Mouse (Mus musculus) adrenal gland, postnatal 4 days (tissue): Measurements from ENCODE around the gene Slc35c2. TPM values are rescaled to one million over a fixed set of nuclear protein-coding genes. Genes with fewer than 3 reads are reported as not detected.

Experiments
- DNase-seq, 2 experiments: peaks; one replicate each; pipeline ENCODE4 v3.0.0; 2021 to 2022; ENCODE audit warnings: low spot score in 2 of 2, mixed read lengths in 2 of 2
- total RNA-seq, 2 experiments: library from RNA; stranded (reverse); gene quantifications; 2 replicates each; pipeline ENCODE4 v1.2.3; 2021

The Slc35c2 gene
- total RNA-seq, 2 experiments from 2014 or later: 48.2 to 48.7 TPM

DNA sequence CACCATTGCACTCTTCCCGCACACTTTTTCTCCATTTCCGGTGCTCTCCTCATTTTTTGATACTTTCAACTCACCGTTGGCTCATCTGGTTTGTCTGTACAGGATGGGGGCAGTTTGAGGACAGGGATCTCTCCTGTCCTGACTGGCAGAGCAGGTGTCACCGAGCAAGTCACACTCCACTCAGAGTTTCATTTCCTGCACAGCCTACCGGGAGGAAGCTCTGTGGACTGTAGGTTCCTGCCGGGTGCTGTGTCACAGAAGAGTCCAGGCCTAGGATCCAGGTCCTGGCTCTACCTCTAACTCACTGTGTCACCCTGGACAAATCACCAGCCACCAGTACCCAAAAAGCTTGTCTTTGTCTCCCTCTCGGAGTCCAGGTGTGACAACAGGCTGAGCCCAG is 45.9 kb downstream of the Slc35c2 start:
- no peak for DNase-seq

DNA sequence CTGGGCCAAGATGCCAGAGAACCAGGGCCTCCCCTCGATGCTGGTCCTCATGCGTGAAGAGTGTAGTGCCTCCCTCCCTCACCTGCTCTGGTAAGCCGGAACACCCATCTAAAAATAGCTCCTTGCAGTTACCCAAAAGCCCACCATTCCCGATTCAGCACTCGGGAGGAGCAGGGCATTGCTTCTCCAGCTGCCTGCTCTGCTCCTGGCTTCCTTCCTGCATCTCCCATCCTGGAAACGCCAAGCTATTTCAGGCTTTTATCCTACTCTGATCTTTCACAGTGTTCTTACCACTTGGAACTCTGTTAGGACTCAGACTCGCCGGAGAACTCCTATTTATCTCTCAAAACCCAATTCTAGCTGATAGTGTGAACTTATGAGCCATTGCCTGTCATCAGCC is 47.3 kb downstream of the Slc35c2 start:
- no peak for DNase-seq

DNA sequence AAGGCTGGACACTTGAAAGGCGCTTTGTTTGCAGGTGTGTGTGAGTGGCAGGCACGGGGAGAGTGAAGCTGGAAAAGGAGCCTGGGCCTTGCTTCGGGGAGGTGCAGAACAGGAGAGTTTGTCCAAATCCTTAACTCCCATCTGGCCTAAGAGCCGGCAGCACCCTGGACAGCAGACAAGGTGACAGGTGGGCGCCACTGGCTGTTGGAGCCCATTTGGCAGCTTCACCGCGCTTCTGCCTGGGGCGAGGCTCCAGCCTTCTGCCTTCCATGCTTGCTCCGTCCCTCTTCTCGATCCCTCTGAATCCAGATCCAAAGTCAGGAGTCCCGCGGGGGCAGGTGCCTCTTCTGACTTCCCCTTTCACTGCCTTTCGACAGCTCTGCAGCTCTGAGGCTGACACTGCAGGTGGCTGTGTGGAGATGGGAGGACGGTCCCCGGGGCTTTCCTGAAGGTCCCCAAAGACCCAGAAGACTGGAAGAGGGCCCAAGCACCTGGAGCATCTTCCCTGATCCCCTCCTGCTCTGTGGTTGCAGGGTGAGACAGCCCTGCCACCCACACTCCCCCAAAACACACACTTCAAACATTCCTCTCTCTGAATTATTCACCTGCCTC is 48.0 kb downstream of the Slc35c2 start:
- no peak for DNase-seq

DNA sequence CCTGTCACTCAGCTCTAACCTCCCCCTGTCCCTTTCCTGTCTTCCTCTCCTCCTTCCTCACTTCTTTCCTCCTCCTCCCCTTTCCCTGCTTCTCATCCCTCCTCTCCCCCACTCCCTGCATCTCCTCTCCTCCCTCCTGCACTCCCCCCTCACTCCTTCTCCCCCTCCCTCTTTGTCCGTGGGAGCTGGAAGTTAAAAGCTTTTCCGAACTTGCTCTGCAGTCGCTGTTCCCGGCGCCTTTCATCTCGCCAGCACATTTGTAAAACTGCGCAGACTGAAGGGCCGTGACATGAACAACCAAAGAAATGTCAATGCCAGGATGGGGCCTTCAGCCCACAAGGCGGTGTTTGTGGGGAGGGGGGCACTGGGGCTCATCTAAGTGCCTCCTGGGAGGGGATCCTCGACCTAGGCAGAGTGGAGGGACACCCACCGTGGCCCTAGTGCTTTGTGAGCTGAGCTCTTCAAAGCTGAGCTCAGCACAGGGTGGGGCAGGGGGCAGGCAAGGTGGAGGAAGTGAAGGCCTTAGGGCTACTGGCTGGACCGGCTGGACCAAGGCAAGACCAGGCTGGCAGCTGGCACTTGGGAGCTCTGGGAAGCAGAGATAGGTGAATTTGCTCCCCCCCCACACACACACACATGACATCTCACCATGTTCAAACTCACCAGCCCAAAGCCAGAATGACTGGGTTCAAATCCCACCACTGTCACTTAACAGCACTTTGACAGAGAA is 49.1 kb downstream of the Slc35c2 start:
- no peak for DNase-seq

DNA sequence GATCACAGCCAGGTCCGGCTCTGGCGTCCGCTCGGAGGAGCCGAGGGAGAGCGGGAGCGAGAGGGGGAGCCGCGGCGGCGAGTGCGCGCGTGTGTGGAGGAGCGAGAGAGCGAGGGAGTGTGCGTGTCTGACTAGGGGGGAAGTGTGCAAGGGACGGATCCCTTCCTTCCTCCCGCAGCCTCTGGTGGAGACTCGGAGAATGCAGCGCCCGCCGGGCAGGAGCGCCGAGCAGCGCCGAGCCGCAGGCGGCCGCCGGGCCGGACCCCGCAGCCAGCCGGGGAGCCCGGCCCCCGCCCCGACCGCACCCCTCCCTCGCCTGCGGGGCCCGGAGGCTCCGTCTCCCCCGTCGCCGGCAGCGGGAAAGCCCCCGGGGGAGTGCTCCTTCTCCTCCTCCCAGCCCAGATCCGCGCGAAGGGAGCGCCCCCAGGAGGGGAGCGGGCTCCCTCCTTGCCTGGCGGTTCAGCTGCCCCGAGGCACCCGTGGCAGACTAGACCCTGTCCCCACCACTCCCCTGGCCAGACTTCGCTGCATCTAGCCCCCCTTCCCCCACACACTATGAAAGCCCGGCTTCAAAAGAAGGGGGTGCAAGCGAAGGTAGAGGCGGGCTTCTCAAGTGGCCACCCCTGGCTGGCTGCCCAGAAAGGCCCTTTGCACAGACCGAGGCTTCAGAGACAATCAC is 52.9 kb downstream of the Slc35c2 start, which contains the start of gene Cdh22:
TSS of gene Cdh22 (minus strand) at position 241 of the 679 bp plus-strand sequence.
- DNase-seq: peak; percentile 27 to 34

DNA sequence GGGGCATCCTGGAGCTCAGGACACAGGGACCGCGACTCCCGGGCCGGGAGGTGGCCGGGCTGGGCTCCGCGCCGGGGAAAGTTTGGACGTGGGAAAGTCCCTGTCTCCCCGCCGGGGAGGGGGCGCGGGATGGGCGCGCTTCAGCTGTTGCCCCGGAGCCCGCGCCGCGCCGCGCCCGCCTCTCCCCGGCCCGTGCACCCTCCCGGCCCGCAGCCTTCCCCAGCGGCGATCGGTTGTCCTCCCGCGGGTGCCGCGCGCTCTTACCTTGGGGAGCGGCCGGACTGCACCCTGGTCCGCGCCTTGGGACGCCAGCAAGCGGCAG is 53.4 kb downstream of the Slc35c2 start:
- no peak for DNase-seq

DNA sequence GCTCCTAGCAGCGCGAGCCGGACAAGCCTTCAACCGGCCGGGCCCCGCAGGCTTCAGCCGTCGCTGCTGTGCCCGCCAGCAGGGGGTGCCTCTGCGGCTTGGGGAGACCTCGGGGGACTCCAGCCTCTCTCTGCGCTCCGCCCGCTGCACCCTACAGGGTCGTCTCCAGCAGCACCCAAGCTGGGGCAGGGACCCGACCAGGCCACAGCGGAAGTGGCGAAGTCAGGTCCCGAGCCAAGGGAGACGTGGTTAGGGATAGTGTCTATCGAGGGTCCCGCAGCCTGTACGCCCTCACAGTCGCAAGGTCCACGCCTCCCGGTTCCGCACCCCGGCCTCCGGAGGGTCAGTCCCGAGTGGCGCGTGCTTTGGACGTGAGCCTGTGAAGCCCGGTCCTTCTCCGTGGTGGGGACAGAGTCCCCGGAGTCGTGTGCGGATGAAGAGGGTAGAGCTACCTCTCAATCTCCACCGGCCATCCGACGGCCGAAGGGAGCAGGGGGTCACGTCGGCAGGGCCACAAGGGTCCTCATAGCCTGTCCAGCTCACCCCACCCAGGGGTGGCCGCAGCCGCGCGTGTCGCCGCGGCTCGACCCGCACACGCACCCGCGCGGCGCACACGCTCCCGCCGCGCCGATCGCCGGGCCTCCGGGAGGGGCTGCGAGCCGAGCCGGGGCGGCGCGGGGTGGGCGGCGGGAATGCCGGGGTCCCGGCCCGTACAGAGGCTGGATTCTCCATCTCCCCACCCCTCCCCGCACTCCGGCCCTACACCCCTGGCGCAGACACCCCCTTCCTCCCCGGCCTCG is 54.0 kb downstream of the Slc35c2 start:
- peak in 1 of 2 experiments; percentile 17 for DNase-seq

DNA sequence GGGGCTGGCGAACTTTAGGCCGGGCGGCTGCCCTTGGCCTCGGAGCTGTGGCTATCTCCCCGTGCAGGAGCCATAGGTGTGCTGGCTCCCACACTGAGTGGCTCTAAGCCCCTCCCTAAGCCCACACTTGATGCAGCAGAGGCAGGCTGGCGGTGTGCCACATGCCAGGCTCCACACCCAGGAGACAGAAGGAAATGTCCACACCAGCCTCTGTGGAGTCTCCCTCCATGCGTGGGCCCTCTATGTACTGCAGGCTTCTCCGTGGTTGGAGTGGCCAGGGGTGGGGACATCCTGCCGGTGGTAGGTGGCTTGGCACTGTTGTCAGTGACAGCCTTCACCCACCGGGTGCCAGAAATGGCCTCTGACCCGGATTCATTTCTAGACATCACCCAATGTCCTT is 58.6 kb downstream of the Slc35c2 start:
- no peak for DNase-seq

Other genes with a start within 250 kb of the Slc35c2 start
- gene Cd40, start 232.2 kb downstream of the Slc35c2 start, total RNA-seq: 1 to 10 TPM; 6.3 to 8.5 TPM
- gene 1700025C18Rik, start 197.1 kb downstream of the Slc35c2 start, total RNA-seq: not detected
- gene Cdh22, start 53.0 kb downstream of the Slc35c2 start, total RNA-seq: 1 to 10 TPM; 1.4 to 1.7 TPM
- gene Elmo2, start 38.6 kb upstream of the Slc35c2 start, total RNA-seq: 10 to 100 TPM; 37.3 to 45.7 TPM
- gene Zfp663, start 80.9 kb upstream of the Slc35c2 start, total RNA-seq: under 1 TPM in 1 of 2 experiments, not detected in 1; 0.34 TPM
- gene Zfp334, start 100.4 kb upstream of the Slc35c2 start, total RNA-seq: 1 to 10 TPM; 8.9 to 9.1 TPM
- gene Ocstamp, start 112.5 kb upstream of the Slc35c2 start, total RNA-seq: under 1 TPM; 0.08 to 0.45 TPM
- gene Slc13a3, start 185.4 kb upstream of the Slc35c2 start, total RNA-seq: 10 to 100 TPM; 10.3 to 17.0 TPM
- 10 to 100 TPM; 18.1 to 19.1 TPM for gene Trp53rka, start 205.5 kb upstream of the Slc35c2 start, total RNA-seq
- 1 to 10 TPM; 2.1 to 2.3 TPM for gene Slc2a10, start 215.9 kb upstream of the Slc35c2 start, total RNA-seq